Mouse (Mus musculus): ENCODE data around the gene 5730480H06Rik. TPM values are rescaled to one million over a fixed set of nuclear protein-coding genes. Genes with fewer than 3 reads are reported as not detected.

5730480H06Rik gene
- polyA plus RNA-seq, 1 experiment from 2014 or later = 17.1 TPM

DNA sequence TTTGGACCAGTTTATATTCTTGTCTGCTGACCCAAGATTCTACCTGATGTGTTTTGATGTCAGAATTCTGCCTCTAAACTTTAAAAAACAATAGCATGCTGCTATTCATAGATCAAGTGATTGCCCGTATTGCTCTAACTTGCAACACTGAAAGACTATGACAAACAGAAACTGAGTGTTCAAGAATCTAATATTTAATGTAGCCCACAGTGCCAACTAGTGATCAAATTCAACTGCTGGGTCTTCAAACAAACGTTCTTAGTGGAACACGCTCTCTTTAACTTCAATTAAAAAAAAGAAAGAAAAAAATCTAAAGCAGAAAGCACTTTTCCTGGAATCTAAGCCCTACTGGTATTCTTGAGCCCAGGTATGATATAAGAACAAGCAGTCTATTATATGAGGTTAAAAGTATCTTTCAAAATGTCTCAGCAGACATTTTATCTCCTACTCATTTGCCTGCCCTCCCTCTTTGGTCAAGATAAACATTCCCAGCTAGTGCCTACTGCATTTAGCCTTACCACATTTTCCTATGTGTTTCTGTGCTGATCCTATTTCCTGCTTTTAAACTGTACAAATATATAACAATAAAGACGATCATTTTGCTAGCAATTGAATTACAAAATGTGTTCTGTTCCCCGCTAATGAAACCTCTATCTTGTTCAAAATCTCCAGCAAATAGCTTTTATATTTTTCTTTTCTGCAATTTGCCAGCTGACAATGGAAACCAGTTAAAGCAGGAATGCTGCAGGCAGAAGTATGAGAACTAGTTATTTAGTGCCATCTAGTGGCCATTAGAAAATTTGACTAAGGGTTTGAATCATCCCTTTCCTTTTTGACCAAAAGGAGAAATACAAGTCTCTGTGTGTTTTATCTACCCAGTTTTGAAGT is 17.6 kb downstream of the 5730480H06Rik start:
- Histone ChIP-seq H3K4me3 (replicated peaks) (no peak overlapping the region), H3K36me3 (no peaks in the 10 kb centered on the region), H3K27ac (replicated peaks) (peak overlapping the region; percentile 46; the same call in 1 of the 2 replicates), H3K9me3 (replicated peaks) (no peaks in the 10 kb centered on the region), H3K9ac (replicated peaks) (no peak overlapping the region), H3K4me1 (no peaks in the 10 kb centered on the region), H3K27me3 (replicated peaks) (no peaks in the 10 kb centered on the region), H3K4me2 (no peak overlapping the region)
- ATAC-seq (ENCODE audit: low FRiP score) = peak; percentile 93
- 51% methylated on average over 5 of the region's 5 CpGs for WGBS

DNA sequence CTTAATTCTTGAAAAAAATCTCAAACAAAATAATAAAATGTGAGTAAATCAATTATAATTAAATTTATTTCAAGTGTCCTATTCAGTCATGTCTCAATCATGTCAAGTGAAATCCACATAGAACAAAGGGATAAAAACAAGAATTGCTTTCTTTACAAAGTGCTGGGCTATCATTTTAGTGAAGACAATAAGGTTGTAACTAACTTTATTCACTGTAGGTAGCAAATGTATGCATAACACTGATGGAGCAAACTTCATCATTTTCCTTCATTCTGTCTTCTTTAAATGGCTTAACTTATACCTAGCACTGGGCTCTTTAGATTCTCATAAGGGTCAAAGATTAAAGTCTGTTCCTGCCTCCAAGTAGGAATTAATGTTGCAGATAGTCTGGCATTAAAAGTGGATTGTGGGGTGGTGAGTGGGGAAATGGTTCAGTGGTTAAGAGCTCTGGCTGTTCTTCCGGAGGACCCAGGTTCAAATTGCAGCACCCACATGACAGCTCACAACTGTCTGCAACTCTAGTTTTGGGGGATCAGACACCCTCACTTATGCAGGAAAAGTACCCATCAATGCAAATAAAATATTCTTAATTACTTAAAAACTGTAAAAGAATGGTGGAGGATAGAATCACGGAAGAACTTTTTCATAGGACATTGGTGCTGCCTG is 18.4 kb downstream of the 5730480H06Rik start:
- peak; percentile 23; the same call in 1 of the 2 replicates for ATAC-seq (ENCODE audit: low FRiP score)
- Histone ChIP-seq H3K27me3 (replicated peaks) (no peaks in the 10 kb centered on the region), H3K4me3 (replicated peaks) (no peak overlapping the region), H3K36me3 (no peaks in the 10 kb centered on the region), H3K9me3 (replicated peaks) (no peaks in the 10 kb centered on the region), H3K4me2 (no peak overlapping the region), H3K9ac (replicated peaks) (no peak overlapping the region), H3K27ac (replicated peaks) (no peak overlapping the region), H3K4me1 (no peaks in the 10 kb centered on the region)
- WGBS = 93% methylated on average over 2 of the region's 2 CpGs

DNA sequence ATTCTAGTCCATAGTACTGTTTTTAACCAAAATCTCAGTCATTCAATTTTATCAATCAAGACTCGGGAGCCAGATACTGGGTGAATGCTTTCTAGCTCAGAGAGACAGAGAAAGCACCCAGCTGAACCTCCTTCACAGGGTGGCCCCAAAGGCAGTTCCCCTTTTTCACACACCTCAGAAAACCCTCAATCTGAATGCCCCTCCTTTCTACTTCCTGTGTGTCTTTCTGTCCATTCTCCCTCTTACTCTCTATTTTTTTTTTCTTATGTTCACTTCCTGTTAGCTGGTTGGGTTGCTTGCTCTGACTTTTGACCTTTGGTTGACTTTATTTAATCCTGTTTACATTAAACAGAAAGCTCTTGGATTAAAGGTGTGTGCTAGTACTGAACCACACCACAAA is 21.6 kb downstream of the 5730480H06Rik start:
- H3K27me3 ChIP-seq (replicated peaks) = no peaks in the 10 kb centered on the region
- H3K9me3 ChIP-seq (replicated peaks) = no peaks in the 10 kb centered on the region
- no peak overlapping the region for H3K4me2 ChIP-seq
- no peak overlapping the region for H3K9ac ChIP-seq (replicated peaks)
- no peak overlapping the region for H3K4me3 ChIP-seq (replicated peaks)
- ATAC-seq (ENCODE audit: low FRiP score) = no peak
- H3K36me3 ChIP-seq = no peaks in the 10 kb centered on the region
- H3K27ac ChIP-seq (replicated peaks) = no peak overlapping the region
- WGBS = 90% methylated on average over 1 of the region's 1 CpGs
- no peaks in the 10 kb centered on the region for H3K4me1 ChIP-seq

DNA sequence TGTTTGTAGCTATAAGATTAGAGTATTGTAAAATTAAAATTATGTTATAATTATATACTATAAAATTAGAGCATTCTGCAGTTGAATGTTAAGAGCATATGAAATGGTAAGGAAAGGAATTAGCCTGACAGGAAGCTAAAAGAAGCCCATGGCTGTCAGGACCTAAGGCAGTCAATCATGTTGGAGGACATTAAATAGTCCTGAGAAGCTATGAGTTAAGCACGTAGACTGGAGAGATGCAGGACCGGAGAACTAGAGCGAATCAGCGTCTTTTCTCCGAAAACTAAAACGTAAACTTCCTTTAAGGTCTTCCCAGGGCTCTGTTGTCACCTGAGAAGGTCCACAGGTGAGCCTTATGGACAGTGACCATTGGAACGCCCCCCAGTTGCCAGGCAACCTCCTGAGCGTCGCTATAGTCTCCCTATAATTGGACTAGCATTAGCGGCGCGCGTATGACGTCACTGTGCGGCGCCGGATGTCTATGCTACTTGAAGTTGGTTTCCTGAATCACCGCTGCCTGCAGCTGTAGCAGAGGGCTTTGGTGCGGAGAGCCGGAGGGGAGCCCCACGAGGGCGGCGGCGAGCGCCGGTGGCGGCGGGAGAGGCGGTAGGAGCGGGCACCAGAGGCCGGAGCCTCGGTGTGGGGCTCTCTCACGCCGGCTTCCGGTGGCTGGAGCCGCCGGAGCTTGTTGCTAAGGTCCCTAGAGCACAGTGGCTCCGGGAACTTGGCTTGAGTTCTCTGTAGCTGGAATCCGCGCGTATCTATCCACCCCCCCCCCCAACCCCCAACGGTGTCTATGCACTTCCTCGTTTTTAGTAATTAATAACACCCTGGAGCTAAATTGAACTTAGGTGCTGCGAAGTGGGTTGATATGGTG is 44.4 kb downstream of the 5730480H06Rik start:
- H3K9ac ChIP-seq (replicated peaks) = peak overlapping the region; percentile 74
- H3K27me3 ChIP-seq (replicated peaks) = no peaks in the 10 kb centered on the region
- WGBS = under 1% methylated on average over 44 of the region's 44 CpGs
- H3K36me3 ChIP-seq = peaks cover 22% of the 10 kb centered on the region
- H3K4me3 ChIP-seq (replicated peaks) = peak overlapping the region; percentile 99
- peak overlapping the region; percentile 68 for H3K4me2 ChIP-seq
- peaks cover 13% of the 10 kb centered on the region for H3K4me1 ChIP-seq
- no peaks in the 10 kb centered on the region for H3K9me3 ChIP-seq (replicated peaks)
- peak; percentile 100 for ATAC-seq (ENCODE audit: low FRiP score)
- peak overlapping the region; percentile 80 for H3K27ac ChIP-seq (replicated peaks)

DNA sequence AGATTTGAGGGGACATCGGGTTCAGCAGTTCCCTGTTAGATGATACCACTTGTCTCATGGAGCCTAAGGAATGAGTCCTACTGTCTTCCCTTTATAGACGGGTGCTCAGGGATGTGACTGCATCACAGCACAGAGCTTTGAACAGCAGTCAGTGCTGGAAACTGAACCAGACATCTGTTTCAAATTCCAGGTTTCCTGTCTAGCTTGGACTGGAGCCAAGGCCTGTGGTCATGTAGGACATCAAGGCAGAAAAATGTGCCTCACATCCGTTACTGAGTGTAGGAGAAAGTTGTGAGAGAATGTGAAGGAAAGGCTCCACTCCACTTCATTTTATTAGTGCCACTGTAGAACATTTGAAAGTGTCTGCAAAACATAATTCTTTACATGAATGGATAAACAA is 74.7 kb downstream of the 5730480H06Rik start:
- WGBS = 85% methylated on average over 3 of the region's 3 CpGs
- Histone ChIP-seq H3K4me3 (replicated peaks) (no peak overlapping the region), H3K36me3 (peaks cover 8% of the 10 kb centered on the region; the same call in 1 of the 2 replicates)

DNA sequence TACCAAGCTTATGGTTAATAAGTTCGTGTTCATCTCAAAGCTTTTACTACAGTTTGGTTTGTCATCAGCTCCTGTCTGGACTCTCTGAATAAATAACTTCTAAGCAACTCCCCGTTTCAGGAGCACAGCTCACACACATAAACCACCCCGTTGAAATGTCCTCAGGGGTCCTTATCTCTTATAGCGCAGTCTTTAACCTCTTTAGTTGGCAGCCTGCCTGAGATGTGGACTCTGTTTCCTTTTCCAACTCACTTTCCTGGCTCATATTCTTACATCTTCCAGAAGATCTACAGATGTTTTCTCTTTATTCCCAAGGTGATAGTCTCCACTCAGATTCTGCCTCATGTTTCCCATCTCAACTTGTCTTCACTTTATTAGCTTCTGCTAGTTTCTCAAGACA is 80.5 kb downstream of the 5730480H06Rik start:
- 85% methylated on average over 4 of the region's 4 CpGs for WGBS

More for the DNA sequence above, 74.7 kb downstream of the 5730480H06Rik start:
- ATAC-seq (ENCODE audit: low FRiP score) = no peak
- Histone ChIP-seq H3K4me2 (no peak overlapping the region), H3K27ac (replicated peaks) (no peak overlapping the region), H3K4me1 (no peaks in the 10 kb centered on the region), H3K9me3 (replicated peaks) (no peaks in the 10 kb centered on the region), H3K9ac (replicated peaks) (no peak overlapping the region), H3K27me3 (replicated peaks) (no peaks in the 10 kb centered on the region)

DNA sequence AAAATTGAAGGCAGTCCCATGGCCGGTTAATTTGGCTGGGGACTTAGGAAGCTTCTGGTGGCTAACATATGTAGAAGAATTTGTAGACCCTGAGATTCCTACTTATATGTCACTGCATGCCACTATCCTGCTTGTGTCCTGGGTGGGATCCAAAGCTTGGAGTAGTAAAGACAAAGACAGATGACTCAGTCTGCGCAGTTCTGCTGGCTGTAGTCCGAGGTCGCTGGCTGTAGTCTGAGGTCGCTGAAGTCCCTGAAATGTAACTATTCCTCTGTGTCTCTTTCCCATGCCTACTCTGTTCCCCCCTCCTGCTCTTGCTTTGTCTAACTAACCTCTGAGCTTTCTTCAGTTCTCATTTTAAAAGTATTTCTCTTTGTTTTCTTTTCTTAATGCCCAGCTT is 82.6 kb downstream of the 5730480H06Rik start:
- H3K9ac ChIP-seq (replicated peaks) = no peak overlapping the region
- H3K4me3 ChIP-seq (replicated peaks) = no peak overlapping the region
- H3K9me3 ChIP-seq (replicated peaks) = no peaks in the 10 kb centered on the region
- H3K27me3 ChIP-seq (replicated peaks) = no peaks in the 10 kb centered on the region
- no peaks in the 10 kb centered on the region for H3K4me1 ChIP-seq
- no peaks in the 10 kb centered on the region; the same call in 1 of the 2 replicates for H3K36me3 ChIP-seq
- ATAC-seq (ENCODE audit: low FRiP score) = no peak
- no peak overlapping the region for H3K4me2 ChIP-seq
- 83% methylated on average over 5 of the region's 5 CpGs for WGBS
- H3K27ac ChIP-seq (replicated peaks) = no peak overlapping the region

More for the DNA sequence above, 80.5 kb downstream of the 5730480H06Rik start:
- Histone ChIP-seq H3K36me3 (no peaks in the 10 kb centered on the region; the same call in 1 of the 2 replicates), H3K27me3 (replicated peaks) (no peaks in the 10 kb centered on the region), H3K4me1 (no peaks in the 10 kb centered on the region), H3K4me3 (replicated peaks) (no peak overlapping the region), H3K9ac (replicated peaks) (no peak overlapping the region), H3K27ac (replicated peaks) (no peak overlapping the region), H3K4me2 (no peak overlapping the region), H3K9me3 (replicated peaks) (no peaks in the 10 kb centered on the region)
- ATAC-seq (ENCODE audit: low FRiP score) = no peak

DNA sequence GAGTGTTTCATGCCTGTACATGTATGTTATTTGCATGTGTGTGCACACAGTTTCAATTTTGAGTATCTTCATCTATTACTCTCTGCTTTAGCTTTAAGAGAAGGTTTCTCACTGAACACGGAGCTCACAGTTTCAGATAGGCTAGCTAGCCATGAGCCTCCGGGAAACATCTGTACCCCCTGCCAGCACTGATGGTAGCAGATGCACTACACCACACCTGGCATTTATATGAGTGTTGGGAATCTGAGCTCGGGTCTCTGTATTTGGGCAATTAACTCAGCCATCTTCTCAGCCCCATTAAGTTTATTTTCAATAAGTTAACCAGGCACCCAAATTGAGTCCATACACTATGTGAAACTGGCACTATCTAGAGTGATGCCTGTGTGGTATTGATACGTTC is 83.7 kb downstream of the 5730480H06Rik start:
- Histone ChIP-seq H3K4me3 (replicated peaks) (no peak overlapping the region), H3K9ac (replicated peaks) (no peak overlapping the region), H3K4me2 (no peak overlapping the region), H3K36me3 (no peaks in the 10 kb centered on the region; the same call in 1 of the 2 replicates), H3K27me3 (replicated peaks) (no peaks in the 10 kb centered on the region), H3K27ac (replicated peaks) (no peak overlapping the region), H3K9me3 (replicated peaks) (no peaks in the 10 kb centered on the region), H3K4me1 (no peaks in the 10 kb centered on the region)
- ATAC-seq (ENCODE audit: low FRiP score) = peak; percentile 55; the same call in 1 of the 2 replicates
- 59% methylated on average over 4 of the region's 4 CpGs for WGBS

DNA sequence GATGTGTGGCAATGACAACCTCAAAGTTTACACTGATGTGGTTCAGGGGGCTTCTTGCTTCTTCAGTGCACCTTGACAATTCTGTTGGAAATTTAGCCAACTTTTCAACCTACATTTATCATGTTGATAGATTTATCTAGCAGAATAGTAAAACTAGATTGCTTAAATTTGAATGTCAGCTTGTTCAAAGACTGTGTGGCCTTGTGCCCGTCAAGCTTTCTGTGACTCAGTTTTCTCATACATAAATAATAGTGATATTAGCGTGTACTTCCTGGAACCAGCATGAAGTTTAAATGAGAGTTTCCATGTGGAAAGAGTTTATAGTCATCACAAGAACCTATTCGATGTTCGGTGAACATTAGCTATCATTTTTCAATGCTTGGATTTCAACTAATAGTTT is 84.5 kb downstream of the 5730480H06Rik start:
- no peak overlapping the region for H3K4me3 ChIP-seq (replicated peaks)
- WGBS = 93% methylated on average over 4 of the region's 4 CpGs
- ATAC-seq (ENCODE audit: low FRiP score) = no peak

DNA sequence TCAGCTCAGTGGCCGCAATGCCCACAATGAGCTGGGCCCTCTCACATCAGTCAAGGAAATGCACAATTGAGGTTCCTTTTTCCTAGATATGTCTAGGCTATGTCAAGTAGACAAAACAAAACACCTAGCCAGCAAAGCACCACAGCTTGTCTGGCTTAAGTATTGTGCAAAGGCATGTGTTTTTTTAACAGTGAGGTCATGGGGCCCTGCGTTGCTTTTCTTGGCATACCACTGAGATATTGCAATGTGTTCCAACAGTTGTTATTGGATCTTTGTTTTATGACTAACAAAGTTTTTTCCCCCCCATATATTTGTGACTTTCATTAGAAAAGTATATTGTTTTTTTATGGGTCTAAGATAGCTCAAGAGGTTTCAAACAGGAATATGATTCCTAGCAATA is 92.0 kb downstream of the 5730480H06Rik start:
- no peak for ATAC-seq (ENCODE audit: low FRiP score)
- no peak overlapping the region for H3K9ac ChIP-seq (replicated peaks)
- H3K4me3 ChIP-seq (replicated peaks) = no peak overlapping the region
- WGBS = 90% methylated on average over 2 of the region's 2 CpGs
- no peak overlapping the region for H3K27ac ChIP-seq (replicated peaks)
- H3K36me3 ChIP-seq = no peaks in the 10 kb centered on the region
- H3K4me1 ChIP-seq = no peaks in the 10 kb centered on the region
- H3K27me3 ChIP-seq (replicated peaks) = no peaks in the 10 kb centered on the region
- no peak overlapping the region for H3K4me2 ChIP-seq
- H3K9me3 ChIP-seq (replicated peaks) = no peaks in the 10 kb centered on the region

More for the DNA sequence above, 84.5 kb downstream of the 5730480H06Rik start:
- H3K36me3 ChIP-seq = no peaks in the 10 kb centered on the region; the same call in 1 of the 2 replicates
- H3K27me3 ChIP-seq (replicated peaks) = no peaks in the 10 kb centered on the region
- H3K27ac ChIP-seq (replicated peaks) = no peak overlapping the region
- H3K4me2 ChIP-seq = no peak overlapping the region
- H3K4me1 ChIP-seq = no peaks in the 10 kb centered on the region
- no peak overlapping the region for H3K9ac ChIP-seq (replicated peaks)
- H3K9me3 ChIP-seq (replicated peaks) = no peaks in the 10 kb centered on the region

DNA sequence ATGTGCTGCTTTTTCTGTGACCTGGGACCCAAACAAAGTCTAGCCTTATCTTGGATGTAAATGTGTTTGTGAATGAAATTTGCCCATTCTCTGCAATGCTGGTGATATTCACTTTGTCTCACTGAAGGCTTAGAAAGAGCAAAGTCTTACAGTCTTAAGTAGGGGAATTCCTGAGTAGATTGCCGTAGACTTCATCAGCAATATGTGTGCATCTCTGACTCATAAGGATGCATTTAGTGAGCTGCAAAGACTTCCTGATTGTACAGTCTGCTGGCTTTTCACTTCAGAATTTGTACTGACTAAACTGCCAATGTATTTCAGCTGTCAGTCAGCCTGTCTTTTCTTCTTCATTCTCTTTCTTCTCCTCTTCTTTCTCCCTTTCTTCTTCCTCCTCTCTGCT is 94.2 kb downstream of the 5730480H06Rik start:
- no peak overlapping the region for H3K27ac ChIP-seq (replicated peaks)
- ATAC-seq (ENCODE audit: low FRiP score) = no peak
- no peaks in the 10 kb centered on the region for H3K4me1 ChIP-seq

More for the DNA sequence above, 94.2 kb downstream of the 5730480H06Rik start:
- Histone ChIP-seq H3K9ac (replicated peaks) (no peak overlapping the region), H3K4me3 (replicated peaks) (no peak overlapping the region), H3K9me3 (replicated peaks) (no peaks in the 10 kb centered on the region), H3K4me2 (no peak overlapping the region), H3K36me3 (no peaks in the 10 kb centered on the region), H3K27me3 (replicated peaks) (no peaks in the 10 kb centered on the region)
- WGBS = 81% methylated on average over 1 of the region's 1 CpGs

Measured in neural tube, embryonic 15.5 days (tissue).